In the genomic region with DNA sequence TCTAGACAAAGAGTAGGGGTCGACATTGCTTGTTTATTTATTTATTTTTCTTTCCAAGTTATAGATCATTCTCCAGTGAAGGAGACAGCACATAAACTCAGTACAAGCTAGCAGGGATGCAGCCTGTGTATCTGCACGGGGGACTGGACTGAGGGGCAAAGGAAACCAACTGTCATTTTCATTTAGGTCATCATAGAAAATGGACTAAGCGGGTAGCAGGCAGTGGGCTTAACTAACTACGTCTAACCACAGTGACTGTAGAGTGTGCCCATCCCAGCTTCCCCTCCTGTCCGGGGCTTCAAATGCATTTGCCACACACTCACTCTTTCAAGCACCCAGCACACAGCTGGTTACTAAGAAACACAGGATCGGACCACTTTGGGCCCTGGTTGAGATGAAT, we compare ENCODE assay signal across 22 mouse cellular contexts.
DNase-seq lines count a peak whose midpoint lies in the region; TF ChIP-seq lines count a peak whose summit lies in the region.
"Had no signal": no experiment of that assay in that cellular context is flagged by ENCODE, and none has a peak within 500 bp of the region (broad histone marks: within the 10 kb centered on the region; RNA-seq: fewer than 3 reads in every experiment).

No protein-coding gene starts in this region.

- 41% methylated on average over 6 of the region's 6 CpGs for WGBS in kidney, adult 2 months

- DNase-seq in kidney, adult 2 months: no peak
- no peak for DNase-seq in kidney, adult 11 months
- peak; percentile 1 for DNase-seq in CD4-positive helper T cell, adult 2 months (ENCODE audit: low read depth, low spot score)
- peak; percentile 67 for DNase-seq in retina, embryonic 14.5 days (ENCODE audit: low spot score)
- no peak for DNase-seq in heart, adult 8-10 months (ENCODE audit: low spot score)
- DNase-seq in layer of hippocampus, postnatal 14 days (ENCODE audit: low spot score in 2 of 2): no peak
- DNase-seq: adrenal gland, adult 2 months; adrenal gland, postnatal 10 days; adrenal gland, postnatal 25 days; B cell, adult 2 months; cerebellum, adult 11 months; cerebellum, adult 18-20 months; cerebellum, adult 8-10 months; cerebellum, adult 9-11 months; cerebellum, postnatal 14 days; cerebellum, postnatal 36 days; embryo, embryonic 11 days had no signal

- no peak for TF ChIP-seq POLR2A in kidney, adult 2 months (IDR thresholded peaks at IDR 0.05; ENCODE audit: low read depth, low read length)

- no peaks in the 10 kb centered on the region for H3K36me3 ChIP-seq in kidney, adult 2 months (ENCODE audit: control insufficient read depth, insufficient read depth, low read length)
- H3K36me3 ChIP-seq: embryonic facial prominence, embryonic 13.5 days; embryonic facial prominence, embryonic 15.5 days; forebrain, embryonic 10.5 days; forebrain, embryonic 12.5 days had no signal

- no peak overlapping the region for H3K4me3 ChIP-seq in kidney, adult 2 months (ENCODE audit: insufficient read depth, low read depth, low read length)
- H3K4me3 ChIP-seq: embryonic facial prominence, embryonic 13.5 days; embryonic facial prominence, embryonic 15.5 days; erythroblast, embryonic 14.5 days; forebrain, embryonic 10.5 days; forebrain, embryonic 12.5 days had no signal

- H3K4me1 ChIP-seq in kidney, adult 2 months (ENCODE audit: control insufficient read depth, insufficient read depth, low read length): peaks cover 6% of the 10 kb centered on the region; the same call in 1 of the 2 replicates
- H3K4me1 ChIP-seq: embryonic facial prominence, embryonic 15.5 days; forebrain, embryonic 10.5 days; forebrain, embryonic 12.5 days had no signal

- peak overlapping the region; percentile 71; the same call in 1 of the 2 replicates for H3K27ac ChIP-seq in kidney, adult 2 months (ENCODE audit: insufficient read depth, low read depth, low read length)
- H3K27ac ChIP-seq: embryonic facial prominence, embryonic 13.5 days; embryonic facial prominence, embryonic 15.5 days; forebrain, embryonic 10.5 days; forebrain, embryonic 12.5 days had no signal

- no peaks in the 10 kb centered on the region for H3K27me3 ChIP-seq in kidney, adult 2 months (replicated peaks; ENCODE audit: control insufficient read depth, insufficient read depth, low read length)

- TF ChIP-seq CTCF in kidney, adult 2 months (conservative IDR thresholded peaks at IDR 0.05; ENCODE audit: insufficient read depth, insufficient read length, low read depth, low read length): no peak

Comparison
In these comparisons a context has a peak if more than half of its experiments do, and no peak if none do; other contexts are left out.
1. DNase-seq: peak in CD4-positive helper T cell, adult 2 months (single experiment) and retina, embryonic 14.5 days (single experiment); none in kidney, adult 2 months (single experiment), kidney, adult 11 months (single experiment), heart, adult 8-10 months (single experiment) and layer of hippocampus, postnatal 14 days (0 of 2).